Comparison of ENCODE assay signal across 12 mouse cellular contexts in the genomic region with DNA sequence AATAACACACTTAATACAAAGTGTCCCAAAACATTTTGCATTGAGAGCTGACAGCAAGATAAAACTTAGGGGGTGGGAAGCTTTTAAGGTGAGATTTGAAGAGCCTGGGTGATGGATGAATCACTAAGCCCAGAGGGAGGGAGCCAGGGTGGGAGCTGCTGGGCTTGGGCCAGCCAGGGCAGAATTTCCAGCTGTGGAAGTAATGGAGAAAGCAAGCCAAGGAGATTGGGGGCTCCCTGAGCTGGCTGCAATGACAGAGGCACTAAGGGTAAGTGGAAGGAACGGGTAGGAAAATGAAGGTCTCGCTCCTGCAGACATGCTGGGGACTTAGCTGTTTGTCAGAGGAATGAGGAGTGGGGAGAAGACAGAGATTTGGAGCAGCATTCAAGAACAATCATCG.
DNase-seq lines count a peak whose midpoint lies in the region; ATAC-seq and TF ChIP-seq lines count a peak whose summit lies in the region.
"Had no signal": no experiment of that assay in that cellular context is flagged by ENCODE, and none has a peak within 500 bp of the region (broad histone marks: within the 10 kb centered on the region; RNA-seq: fewer than 3 reads in every experiment).

No protein-coding gene starts in this region.

- peaks cover 62% of the 10 kb centered on the region for H3K4me1 ChIP-seq in forebrain, embryonic 10.5 days
- peaks cover 13% of the 10 kb centered on the region for H3K4me1 ChIP-seq in forebrain, embryonic 11.5 days (replicated peaks; ENCODE audit: control insufficient read depth, insufficient read depth, low read length)
- H3K4me1 ChIP-seq in kidney, postnatal 0 days (replicated peaks; ENCODE audit: insufficient read depth, low read length), result no peaks in the 10 kb centered on the region
- peaks cover 15% of the 10 kb centered on the region for H3K4me1 ChIP-seq in embryonic facial prominence, embryonic 15.5 days
- H3K4me1 ChIP-seq in limb, embryonic 15.5 days, result peaks cover 24% of the 10 kb centered on the region
- H3K4me1 ChIP-seq: megakaryocyte, embryonic 14.5 days had no signal

- DNase-seq in forebrain, embryonic 10.5 days (ENCODE audit: extremely low spot score, low spot score), result no peak
- DNase-seq in forebrain, embryonic 11.5 days (ENCODE audit: low spot score), result no peak
- DNase-seq in kidney, postnatal 0 days (ENCODE audit: low spot score), result peak; percentile 12
- DNase-seq in kidney, postnatal 25 days, result no peak
- DNase-seq: cerebellum, postnatal 25 days; layer of hippocampus, adult 9-11 months had no signal

- no peaks in the 10 kb centered on the region for H3K36me3 ChIP-seq in forebrain, embryonic 10.5 days (replicated peaks)
- H3K36me3 ChIP-seq in forebrain, embryonic 11.5 days (ENCODE audit: control insufficient read depth, insufficient read depth, low read length), result no peaks in the 10 kb centered on the region
- H3K36me3 ChIP-seq in kidney, postnatal 0 days (ENCODE audit: insufficient read depth, low read length), result no peaks in the 10 kb centered on the region
- no peaks in the 10 kb centered on the region for H3K36me3 ChIP-seq in embryonic facial prominence, embryonic 15.5 days
- no peaks in the 10 kb centered on the region for H3K36me3 ChIP-seq in limb, embryonic 15.5 days
- H3K36me3 ChIP-seq: hindbrain, embryonic 15.5 days had no signal

- no peak overlapping the region for H3K4me2 ChIP-seq in forebrain, embryonic 11.5 days (ENCODE audit: low read depth, low read length, severe bottlenecking)
- H3K4me2 ChIP-seq in kidney, postnatal 0 days (ENCODE audit: low read length), result no peak overlapping the region
- H3K4me2 ChIP-seq in embryonic facial prominence, embryonic 15.5 days (replicated peaks), result peak overlapping the region; percentile 28; the same call in 1 of the 2 replicates
- no peak overlapping the region for H3K4me2 ChIP-seq in limb, embryonic 15.5 days
- H3K4me2 ChIP-seq: hindbrain, embryonic 15.5 days had no signal

- H3K9ac ChIP-seq in forebrain, embryonic 11.5 days (ENCODE audit: low read length), result no peak overlapping the region
- no peak overlapping the region for H3K9ac ChIP-seq in kidney, postnatal 0 days (ENCODE audit: low read depth, low read length)
- no peak overlapping the region for H3K9ac ChIP-seq in embryonic facial prominence, embryonic 15.5 days
- no peak overlapping the region for H3K9ac ChIP-seq in limb, embryonic 15.5 days
- H3K9ac ChIP-seq: hindbrain, embryonic 15.5 days had no signal

- 51% methylated on average over 3 of the region's 3 CpGs for WGBS in forebrain, embryonic 10.5 days
- 25% methylated on average over 3 of the region's 3 CpGs for WGBS in forebrain, embryonic 11.5 days
- 38% methylated on average over 3 of the region's 3 CpGs for WGBS in kidney, postnatal 0 days
- WGBS in embryonic facial prominence, embryonic 15.5 days, result 13% methylated on average over 3 of the region's 3 CpGs
- WGBS in limb, embryonic 15.5 days, result 13% methylated on average over 3 of the region's 3 CpGs

- H3K27me3 ChIP-seq in forebrain, embryonic 10.5 days (ENCODE audit: poor library complexity, severe bottlenecking), result peaks cover 44% of the 10 kb centered on the region
- no peaks in the 10 kb centered on the region; the same call in 1 of the 2 replicates for H3K27me3 ChIP-seq in forebrain, embryonic 11.5 days (ENCODE audit: control insufficient read depth, insufficient read depth, low read length)
- H3K27me3 ChIP-seq in kidney, postnatal 0 days (ENCODE audit: insufficient read depth, low read length), result no peaks in the 10 kb centered on the region
- no peaks in the 10 kb centered on the region for H3K27me3 ChIP-seq in embryonic facial prominence, embryonic 15.5 days
- no peaks in the 10 kb centered on the region for H3K27me3 ChIP-seq in limb, embryonic 15.5 days
- H3K27me3 ChIP-seq: hindbrain, embryonic 15.5 days had no signal

- no peak for ATAC-seq in forebrain, embryonic 11.5 days (replicated peaks; ENCODE audit: low FRiP score)
- no peak for ATAC-seq in kidney, postnatal 0 days (replicated peaks; ENCODE audit: low FRiP score, low read depth)
- ATAC-seq in embryonic facial prominence, embryonic 15.5 days (ENCODE audit: insufficient number of reproducible peaks, low FRiP score, low TSS enrichment, low read depth), result peak; percentile 34; the same call in 1 of the 2 replicates
- ATAC-seq in limb, embryonic 15.5 days (ENCODE audit: insufficient number of reproducible peaks, low FRiP score, low TSS enrichment, low read depth), result no peak
- no peak for ATAC-seq in erythroblast, adult 5-6 weeks (replicated peaks; ENCODE audit: low FRiP score, poor library complexity, severe bottlenecking)
- no peak for ATAC-seq in monocyte, adult 5-6 weeks (replicated peaks; ENCODE audit: insufficient number of reproducible peaks, low FRiP score, low TSS enrichment, poor library complexity, severe bottlenecking)

- H3K4me3 ChIP-seq in forebrain, embryonic 10.5 days, result no peak overlapping the region
- H3K4me3 ChIP-seq in forebrain, embryonic 11.5 days (ENCODE audit: low read depth, low read length), result no peak overlapping the region
- H3K4me3 ChIP-seq in kidney, postnatal 0 days (replicated peaks; ENCODE audit: low read depth, low read length), result no peak overlapping the region
- H3K4me3 ChIP-seq in embryonic facial prominence, embryonic 15.5 days (replicated peaks), result no peak overlapping the region
- no peak overlapping the region for H3K4me3 ChIP-seq in limb, embryonic 15.5 days
- H3K4me3 ChIP-seq: hindbrain, embryonic 15.5 days; megakaryocyte, embryonic 14.5 days had no signal

- H3K27ac ChIP-seq in forebrain, embryonic 10.5 days, result 0 out of 2 replicates have a peak overlapping the region, but pooled peaks have one; percentile 44
- H3K27ac ChIP-seq in forebrain, embryonic 11.5 days (ENCODE audit: low read depth, low read length), result no peak overlapping the region
- H3K27ac ChIP-seq in kidney, postnatal 0 days, result peak overlapping the region; percentile 8; the same call in 1 of the 2 replicates
- peak overlapping the region; percentile 87 for H3K27ac ChIP-seq in embryonic facial prominence, embryonic 15.5 days (replicated peaks)
- H3K27ac ChIP-seq in limb, embryonic 15.5 days, result peak overlapping the region; percentile 79
- H3K27ac ChIP-seq: hindbrain, embryonic 15.5 days had no signal

- no peak for TF ChIP-seq CTCF in kidney, postnatal 0 days (IDR thresholded peaks at IDR 0.05; ENCODE audit: low read depth)

- no peaks in the 10 kb centered on the region; the same call in 1 of the 2 replicates for H3K9me3 ChIP-seq in forebrain, embryonic 10.5 days
- H3K9me3 ChIP-seq in forebrain, embryonic 11.5 days (ENCODE audit: control insufficient read depth, low read length), result no peaks in the 10 kb centered on the region
- no peaks in the 10 kb centered on the region for H3K9me3 ChIP-seq in kidney, postnatal 0 days (replicated peaks; ENCODE audit: low read length)
- no peaks in the 10 kb centered on the region for H3K9me3 ChIP-seq in embryonic facial prominence, embryonic 15.5 days (replicated peaks)
- H3K9me3 ChIP-seq in limb, embryonic 15.5 days, result no peaks in the 10 kb centered on the region
- H3K9me3 ChIP-seq: hindbrain, embryonic 15.5 days had no signal
